Mouse (Mus musculus): ENCODE measurements around the gene Btk.

GRCm38 (mm10) chrX:134612285-134612959, 29.1 kb upstream of the Btk start:
- TF ChIP-seq POLR2A (IDR thresholded peaks at IDR 0.05; ENCODE audit: low read depth, low read length), result no peak
- TF ChIP-seq CTCF (IDR thresholded peaks at IDR 0.05; ENCODE audit: extremely low read depth, insufficient read depth, insufficient read length, insufficient replicate concordance), result no peak

Data from spleen, adult 2 months (tissue).